Mouse (Mus musculus) adrenal gland, adult (tissue): Measurements from ENCODE around the gene Cep63.
A peak's percentile ranks its signal among the peaks of the same experiment; 100 is the strongest.

Experiments used
- DNase-seq, 2 experiments: peaks; one replicate each; pipeline ENCODE4 v3.0.0; 2022 to 2023; ENCODE audit warnings: low spot score in 1 of 2; ENCODE audit not compliant: inconsistent age in 2 of 2

Gene Cep63

GRCm38 (mm10) chr9:102625983-102626838 is at the start of gene Cep63, which contains the start of gene Anapc13:
Cep63 (minus strand) TSS chr9:102626534.
Anapc13 (plus strand) TSS chr9:102626296.
- peak; percentile 98 to 99 for DNase-seq

- DNase-seq = no peak
These were observed 49.6 kb upstream of the Cep63 start for GRCm38 (mm10) chr9:102675922-102676321.

GRCm38 (mm10) chr9:102673381-102673780 is 47.0 kb upstream of the Cep63 start:
- DNase-seq = peak; percentile 79 to 86

- no peak for DNase-seq
These were observed 42.6 kb upstream of the Cep63 start for GRCm38 (mm10) chr9:102668906-102669305.

- no peak for DNase-seq
These were observed 41.8 kb upstream of the Cep63 start for GRCm38 (mm10) chr9:102668115-102668514.

- DNase-seq = no peak
These were observed 30.2 kb upstream of the Cep63 start for GRCm38 (mm10) chr9:102656355-102657095.

- no peak for DNase-seq
These were observed 24.9 kb upstream of the Cep63 start for GRCm38 (mm10) chr9:102651199-102651720.

GRCm38 (mm10) chr9:102650637-102651036 is 24.3 kb upstream of the Cep63 start:
- no peak for DNase-seq

GRCm38 (mm10) chr9:102649917-102650527 is 23.7 kb upstream of the Cep63 start:
- DNase-seq = peak in 1 of 2 experiments; percentile 48

GRCm38 (mm10) chr9:102647010-102647409 is 20.7 kb upstream of the Cep63 start:
- DNase-seq = no peak

- peak in 1 of 2 experiments; percentile 53 for DNase-seq
These were observed 18.9 kb upstream of the Cep63 start for GRCm38 (mm10) chr9:102645119-102645695.

GRCm38 (mm10) chr9:102643486-102644101 is 17.3 kb upstream of the Cep63 start:
- DNase-seq = peak; percentile 54 to 83

- DNase-seq = no peak
These were observed 16.7 kb upstream of the Cep63 start for GRCm38 (mm10) chr9:102643071-102643485.

GRCm38 (mm10) chr9:102641531-102641930 is 15.2 kb upstream of the Cep63 start:
- no peak for DNase-seq

GRCm38 (mm10) chr9:102639510-102639909 is 13.2 kb upstream of the Cep63 start:
- no peak for DNase-seq

GRCm38 (mm10) chr9:102638963-102639362 is 12.6 kb upstream of the Cep63 start:
- DNase-seq = no peak

- no peak for DNase-seq
These were observed 10.8 kb upstream of the Cep63 start for GRCm38 (mm10) chr9:102637115-102637514.

- DNase-seq = peak; percentile 74 to 90
These were observed 10.2 kb upstream of the Cep63 start for GRCm38 (mm10) chr9:102636553-102636952.

- no peak for DNase-seq
These were observed 8.1 kb upstream of the Cep63 start for GRCm38 (mm10) chr9:102634453-102634852.

GRCm38 (mm10) chr9:102632923-102633537 is 6.7 kb upstream of the Cep63 start:
- DNase-seq = peak in 1 of 2 experiments; percentile 88
